Mouse (Mus musculus) C2C12 (cell line): ENCODE results near the gene 9530077C05Rik. TPM values are rescaled to one million over a fixed set of nuclear protein-coding genes. Genes with fewer than 3 reads are reported as not detected.
A peak's percentile ranks its signal among the peaks of the same experiment; 100 is the strongest.

Experiments used
- H3K27me3 ChIP-seq: one replicate; pipeline ENCODE4 v1.6.1; 2011; ENCODE audit not compliant: control insufficient read depth, insufficient read depth, insufficient read length
- H3K36me3 ChIP-seq: one replicate; pipeline ENCODE4 v1.6.1; 2011; ENCODE audit not compliant: control insufficient read depth, insufficient read depth
- H3K4me3 ChIP-seq: one replicate; pipeline ENCODE4 v1.5.1; 2011; ENCODE audit warnings: mild to moderate bottlenecking, control low read depth; ENCODE audit not compliant: poor library complexity, insufficient read depth, severe bottlenecking
- H3K79me2 ChIP-seq: one replicate; pipeline ENCODE4 v1.6.1; 2011; ENCODE audit not compliant: control insufficient read depth, insufficient read depth
- H3K79me3 ChIP-seq: one replicate; pipeline ENCODE4 v1.6.1; 2011; ENCODE audit warnings: low read depth, control low read depth
- H3ac ChIP-seq: one replicate; pipeline ENCODE3; 2011; ENCODE audit warnings: low read depth; ENCODE audit not compliant: control insufficient read depth, insufficient read length
- CEBPB ChIP-seq: IDR thresholded peaks from one replicate; pipeline ENCODE4 v1.6.1; 2011; ENCODE audit warnings: low read depth, mild to moderate bottlenecking, control low read depth, moderate library complexity
- CTCF ChIP-seq: IDR thresholded peaks from one replicate; pipeline ENCODE4 v1.5.1; 2011; ENCODE audit not compliant: control insufficient read depth, insufficient read depth, insufficient read length
- FOSL1 ChIP-seq: IDR thresholded peaks from one replicate; pipeline ENCODE4 v1.8.0; 2011; ENCODE audit warnings: mild to moderate bottlenecking, low read length; ENCODE audit not compliant: poor library complexity, insufficient read depth, severe bottlenecking
- MAX ChIP-seq: IDR thresholded peaks from one replicate; pipeline ENCODE4 v1.6.1; 2011; ENCODE audit warnings: mild to moderate bottlenecking, control low read depth
- MYOD1 ChIP-seq: IDR thresholded peaks from one replicate; pipeline ENCODE4 v1.6.1; 2011; ENCODE audit warnings: low read depth; ENCODE audit not compliant: control insufficient read depth, insufficient read length
- MYOG ChIP-seq: IDR thresholded peaks from one replicate; pipeline ENCODE4 v1.6.1; 2011; ENCODE audit not compliant: control insufficient read depth, insufficient read length; ENCODE audit errors: extremely low read depth
- USF1 ChIP-seq: IDR thresholded peaks from one replicate; pipeline ENCODE4 v1.6.1; 2011; ENCODE audit warnings: low read depth, mild to moderate bottlenecking, control low read depth, moderate library complexity
- polyA plus RNA-seq: library from polyadenylated mRNA; unstranded; fragments of >200 nt; fragmentation: generic; extraction: Trizol; gene quantifications from one replicate; pipeline ENCODE4 v1.2.1, GENCODE M21; 2012; ENCODE audit warnings: missing spikeins

Gene 9530077C05Rik
- polyA plus RNA-seq, 1 experiment: 1.0 TPM

DNA sequence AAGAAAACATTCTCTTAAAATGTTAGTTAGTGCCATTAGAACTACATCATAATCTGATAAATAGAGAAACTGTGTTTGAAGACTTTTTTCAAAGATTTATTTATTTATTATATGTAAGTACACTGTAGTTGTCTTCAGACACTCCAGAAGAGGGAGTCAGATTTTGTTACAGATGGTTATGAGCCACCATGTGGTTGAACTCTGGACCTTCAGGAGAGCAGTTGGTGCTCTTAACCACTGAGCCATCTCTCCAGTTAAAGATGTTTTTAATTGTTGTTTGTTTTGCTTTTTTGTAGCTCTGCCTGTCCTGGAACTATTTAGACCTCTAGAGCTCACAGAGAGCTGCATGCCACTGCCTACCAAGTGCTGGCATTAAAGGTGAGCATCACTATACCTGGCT, 43.7 kb downstream of the 9530077C05Rik start:
- no peaks in the 10 kb centered on the region for H3K79me3 ChIP-seq
- H3K4me3 ChIP-seq: no peak overlapping the region
- no peaks in the 10 kb centered on the region for H3K79me2 ChIP-seq
- no peaks in the 10 kb centered on the region for H3K27me3 ChIP-seq
- peaks cover 41% of the 10 kb centered on the region for H3K36me3 ChIP-seq
- H3ac ChIP-seq: no peak overlapping the region
- TF ChIP-seq FOSL1: no peak
- no peak for TF ChIP-seq MYOD1
- no peak for TF ChIP-seq MYOG
- TF ChIP-seq MAX: no peak
- TF ChIP-seq CTCF: no peak
- TF ChIP-seq CEBPB: no peak
- TF ChIP-seq USF1: no peak

GRCm38 (mm10) chr9:22457142-22457835, 46.0 kb downstream of the 9530077C05Rik start:
- peaks cover 40% of the 10 kb centered on the region for H3K36me3 ChIP-seq
- H3K79me3 ChIP-seq: peaks cover 4% of the 10 kb centered on the region
- no peaks in the 10 kb centered on the region for H3K27me3 ChIP-seq
- no peaks in the 10 kb centered on the region for H3K79me2 ChIP-seq
- TF ChIP-seq MYOG: no peak
- no peak for TF ChIP-seq USF1
- no peak for TF ChIP-seq MYOD1
- no peak overlapping the region for H3ac ChIP-seq
- H3K4me3 ChIP-seq: no peak overlapping the region

- Histone ChIP-seq H3K36me3 (peaks cover 15% of the 10 kb centered on the region), H3K79me2 (peaks cover 12% of the 10 kb centered on the region), H3ac (no peak overlapping the region), H3K79me3 (peaks cover 7% of the 10 kb centered on the region), H3K4me3 (no peak overlapping the region), H3K27me3 (no peaks in the 10 kb centered on the region)
- TF ChIP-seq FOSL1 (no peak), MYOD1 (no peak), MYOG (no peak), CEBPB (no peak), CTCF (no peak), USF1 (no peak), MAX (no peak)
These were observed 50.6 kb downstream of the 9530077C05Rik start for GRCm38 (mm10) chr9:22461946-22462345.

DNA sequence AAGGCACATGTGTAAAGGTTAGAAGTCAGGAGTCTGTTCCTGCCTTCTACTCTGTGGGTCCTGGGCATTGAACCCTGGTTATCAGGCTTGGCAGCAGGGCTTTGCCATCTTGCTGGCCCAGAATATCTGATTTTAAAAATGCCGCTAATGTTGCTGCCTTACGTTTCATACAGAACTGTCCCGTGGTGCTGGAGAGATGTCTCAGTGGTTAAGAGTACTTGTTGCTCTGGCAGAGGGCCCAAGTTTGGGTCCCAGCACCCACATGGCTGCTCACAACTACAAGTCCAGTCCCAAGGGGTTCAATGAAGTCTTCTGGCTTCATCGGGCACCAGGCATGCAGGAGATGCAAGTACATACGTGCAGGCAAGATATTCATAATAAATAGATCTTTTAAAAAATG, 54.9 kb downstream of the 9530077C05Rik start:
- Histone ChIP-seq H3ac (no peak overlapping the region), H3K36me3 (peaks cover 10% of the 10 kb centered on the region), H3K4me3 (no peak overlapping the region), H3K79me3 (peaks cover 7% of the 10 kb centered on the region), H3K27me3 (no peaks in the 10 kb centered on the region), H3K79me2 (peaks cover 22% of the 10 kb centered on the region)
- TF ChIP-seq MYOD1 (no peak), USF1 (no peak), MYOG (no peak), CEBPB (no peak), CTCF (no peak), MAX (no peak), FOSL1 (no peak)

DNA sequence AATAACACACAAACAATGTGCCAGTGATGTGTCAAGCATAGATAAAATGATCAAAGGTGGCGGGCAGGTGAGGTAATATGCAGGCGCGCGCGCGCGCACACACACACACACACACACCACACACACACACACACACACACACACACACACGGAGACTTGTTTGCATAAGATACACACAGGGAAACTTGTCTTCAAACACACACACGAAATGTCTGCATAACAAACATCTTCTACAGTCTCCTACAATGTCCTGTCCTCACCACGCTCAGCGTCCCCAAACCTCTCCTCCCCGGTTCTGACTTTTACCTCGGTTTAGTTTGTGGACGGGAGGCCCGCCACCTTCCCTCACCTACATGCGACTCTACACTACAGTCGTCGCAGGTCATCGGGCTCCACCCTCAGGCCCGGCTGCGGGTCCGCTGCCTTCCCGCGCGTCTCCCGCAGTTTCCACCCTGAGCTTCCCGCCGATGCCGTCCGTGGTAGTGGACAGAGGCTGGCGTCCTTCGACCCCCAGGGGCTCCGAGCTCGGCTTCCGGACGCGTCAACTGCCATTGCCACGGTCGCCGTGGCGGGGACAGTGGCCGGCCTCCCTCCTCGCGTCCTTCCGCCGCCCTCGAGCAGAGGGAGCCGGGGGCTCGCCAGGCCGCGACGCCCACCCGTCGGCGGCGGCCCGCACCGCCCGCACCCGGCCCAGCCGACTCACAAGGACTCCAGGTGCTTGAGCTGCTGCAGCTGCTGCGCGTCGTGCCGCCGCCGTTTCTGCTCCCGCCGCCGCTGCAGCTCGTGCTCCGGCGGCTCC, 56.3 kb downstream of the 9530077C05Rik start:
- H3K36me3 ChIP-seq: peaks cover 10% of the 10 kb centered on the region
- peak overlapping the region; percentile 53 for H3K4me3 ChIP-seq
- H3ac ChIP-seq: peak overlapping the region; percentile 89
- H3K27me3 ChIP-seq: no peaks in the 10 kb centered on the region
- peaks cover 4% of the 10 kb centered on the region for H3K79me3 ChIP-seq
- H3K79me2 ChIP-seq: peaks cover 22% of the 10 kb centered on the region
- TF ChIP-seq FOSL1 (no peak), MAX (no peak), MYOG (no peak), MYOD1 (no peak), CTCF (no peak), USF1 (no peak), CEBPB (no peak)
